Mouse (Mus musculus) adrenal gland, adult 18-20 months (tissue): ENCODE results near the gene Rpl36a. TPM values are rescaled to one million over a fixed set of nuclear protein-coding genes. Genes with fewer than 3 reads are reported as not detected.
"Not testable (repeated sequence)": the region's sequence is repeated elsewhere in the genome, so short reads cannot be mapped to it uniquely, and the experiment has no call there.

ENCODE experiments used
- DNase-seq, 2 experiments: peaks; one replicate each; pipeline ENCODE4 v3.0.0; 2021 to 2022; ENCODE audit warnings: low spot score in 2 of 2
- long read RNA-seq, 2 experiments: library from polyadenylated mRNA; stranded (forward); transcript quantifications; one replicate each; pipeline ENCODE4 v2.0.0; 2021
- total RNA-seq, 2 experiments: library from RNA; stranded (reverse); gene quantifications; 1 replicate in 1 of 2; 2 replicates in 1 of 2; pipeline ENCODE4 v1.2.3; 2021

Gene Rpl36a
- total RNA-seq, result 100 to 1,000 TPM; 229 to 239 TPM
- long read RNA-seq, experiment 1, transcript Rpl36a-201 (5 exons, 483 nt), result major isoform, 21 of 23 reads
- long read RNA-seq, experiment 1, partial matches to known transcripts, result 0 of 23 reads
- long read RNA-seq, experiment 1, other reads (novel, unspliced or antisense), result 1 of 23 reads
- long read RNA-seq, experiment 2, transcript Rpl36a-201 (5 exons, 483 nt), result major isoform, 78 of 88 reads
- long read RNA-seq, experiment 2, transcript Rpl36a-206 (4 exons, 812 nt), result minor isoform, 7 of 88 reads
- long read RNA-seq, experiment 2, partial matches to known transcripts, result 0 of 88 reads
- long read RNA-seq, experiment 2, other reads (novel, unspliced or antisense), result 2 of 88 reads

GRCm38 (mm10) chrX:134585103-134586002, at the start of gene Rpl36a:
Gene Rpl36a (plus strand): TSS chrX:134585654.
- peak; percentile 80 to 84 for DNase-seq

DNA sequence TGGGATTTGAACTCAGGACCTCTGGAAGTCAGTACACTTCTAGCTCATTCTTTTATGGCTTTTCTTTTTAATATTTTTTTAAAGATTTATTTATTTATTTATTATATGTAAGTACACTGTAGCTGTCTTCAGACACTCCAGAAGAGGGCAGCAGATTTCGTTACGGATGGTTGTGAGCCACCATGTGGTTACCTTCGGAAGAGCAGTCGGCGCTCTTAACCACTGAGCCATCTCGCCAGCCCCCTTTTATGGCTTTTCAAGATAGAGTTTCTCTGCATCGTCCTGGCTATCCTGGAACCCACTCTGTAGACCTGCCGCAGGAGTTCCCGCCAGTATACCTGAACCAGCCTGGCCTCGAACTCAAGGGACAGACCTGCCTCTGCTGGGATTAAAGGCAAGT, 45.7 kb upstream of the Rpl36a start:
- DNase-seq, result not testable (repeated sequence)

GRCm38 (mm10) chrX:134540414-134541135, 44.9 kb upstream of the Rpl36a start:
- no peak for DNase-seq

DNA sequence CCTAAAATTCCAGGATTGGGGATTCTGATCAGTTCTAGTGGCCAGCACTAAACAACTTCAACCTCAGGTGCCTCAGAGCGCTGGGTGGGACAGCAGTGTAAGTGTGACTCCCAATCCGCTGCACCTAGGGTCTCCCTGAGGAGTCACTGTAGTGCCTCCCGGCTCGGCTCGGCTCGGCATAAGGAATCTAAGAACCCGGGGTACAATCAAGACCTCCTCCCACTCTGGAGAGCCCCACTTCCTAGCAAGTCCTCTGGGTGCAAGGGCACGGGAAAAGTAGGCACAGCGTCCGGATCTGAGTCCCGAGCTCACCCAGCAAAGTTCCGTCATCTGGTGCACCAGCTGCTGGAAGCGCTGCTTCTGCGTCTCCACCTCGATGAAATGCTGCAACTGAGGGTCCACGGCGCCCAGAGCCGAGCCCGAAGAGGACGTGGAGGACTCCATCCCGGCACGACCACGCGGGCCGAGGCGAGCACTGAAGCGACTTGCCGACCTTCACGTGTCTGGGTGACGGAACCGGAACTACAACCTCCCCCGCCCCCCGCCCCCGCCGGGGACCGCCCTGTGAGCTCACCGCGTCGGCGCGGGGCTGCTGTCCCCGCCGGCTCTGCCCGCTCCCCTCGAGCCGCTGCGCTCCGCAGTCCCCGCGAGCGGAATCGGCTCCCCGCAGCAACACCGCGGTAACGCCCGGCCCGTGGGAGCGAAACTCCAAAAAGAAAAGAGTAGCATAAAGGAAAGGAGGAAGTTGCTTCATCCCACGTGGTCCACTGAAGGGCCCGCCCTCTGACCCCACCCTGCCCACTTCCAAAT, 44.1 kb upstream of the Rpl36a start, which contains the start of gene Timm8a1:
Gene Timm8a1 (minus strand): TSS at position 721 of the 810 bp plus-strand sequence.
- DNase-seq, result peak; percentile 40 to 58

DNA sequence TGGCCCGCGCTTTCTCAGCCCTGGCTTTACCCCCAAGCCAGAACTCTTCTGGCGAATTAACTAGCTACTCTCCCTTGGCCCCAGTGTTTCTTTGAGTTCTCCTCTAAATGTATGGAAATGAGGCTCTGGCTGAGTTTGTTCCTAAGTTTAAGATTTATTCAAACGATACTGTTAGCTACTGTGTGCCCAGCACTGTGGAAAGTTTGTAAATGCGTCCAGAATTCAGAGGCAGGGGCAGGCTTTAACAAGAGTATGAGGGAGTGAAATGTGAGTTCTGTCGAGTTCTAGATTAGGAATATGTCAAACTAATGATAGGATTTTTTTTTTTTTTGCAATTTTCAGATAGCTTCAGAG, 43.5 kb upstream of the Rpl36a start:
- DNase-seq, result no peak

DNA sequence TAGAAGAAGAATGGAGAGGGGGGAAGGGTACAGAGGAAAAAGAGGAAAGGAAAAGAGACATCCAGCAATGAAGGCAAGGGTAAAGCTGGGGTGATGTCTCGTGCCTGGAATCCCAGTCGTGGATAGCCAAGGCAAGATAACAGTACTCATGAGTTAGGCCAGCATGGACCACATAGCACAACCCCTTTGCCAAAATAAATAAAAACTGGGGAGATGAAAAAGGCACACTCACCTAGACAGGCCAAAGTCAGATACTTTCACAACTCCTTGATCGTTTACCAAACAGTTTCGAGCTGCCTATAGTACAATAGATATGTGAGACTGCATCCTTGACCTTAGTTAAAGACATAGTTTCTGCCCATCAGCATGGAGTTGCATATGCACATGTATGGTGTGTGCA, 38.1 kb upstream of the Rpl36a start:
- no peak for DNase-seq

GRCm38 (mm10) chrX:134550903-134551302, 34.6 kb upstream of the Rpl36a start:
- peak in 1 of 2 experiments; percentile 3 for DNase-seq

- DNase-seq, result no peak
Measured at GRCm38 (mm10) chrX:134553326-134553725, 32.1 kb upstream of the Rpl36a start.

GRCm38 (mm10) chrX:134554425-134554824, 31.0 kb upstream of the Rpl36a start:
- no peak for DNase-seq

DNA sequence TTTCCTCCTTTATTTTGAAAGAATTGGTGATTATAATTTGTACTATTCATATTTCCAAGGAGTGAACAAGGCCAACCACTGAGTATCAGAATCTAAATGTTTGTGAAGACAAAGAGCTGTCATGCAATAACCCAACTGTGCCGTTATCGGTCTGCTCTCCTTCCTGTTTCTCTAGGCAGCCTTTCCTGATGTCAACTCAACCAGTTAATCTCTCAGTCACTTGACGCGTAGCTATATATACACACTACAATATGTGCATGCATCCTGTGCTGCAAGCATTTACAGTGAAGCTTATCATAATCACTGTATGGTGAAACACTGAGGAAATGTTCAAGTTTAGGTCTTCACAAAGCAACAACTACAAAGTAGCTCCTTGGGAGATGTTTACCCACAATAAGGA, 21.1 kb upstream of the Rpl36a start:
- DNase-seq, result no peak

- DNase-seq, result no peak
Measured at GRCm38 (mm10) chrX:134566536-134567222, 18.8 kb upstream of the Rpl36a start.

DNA sequence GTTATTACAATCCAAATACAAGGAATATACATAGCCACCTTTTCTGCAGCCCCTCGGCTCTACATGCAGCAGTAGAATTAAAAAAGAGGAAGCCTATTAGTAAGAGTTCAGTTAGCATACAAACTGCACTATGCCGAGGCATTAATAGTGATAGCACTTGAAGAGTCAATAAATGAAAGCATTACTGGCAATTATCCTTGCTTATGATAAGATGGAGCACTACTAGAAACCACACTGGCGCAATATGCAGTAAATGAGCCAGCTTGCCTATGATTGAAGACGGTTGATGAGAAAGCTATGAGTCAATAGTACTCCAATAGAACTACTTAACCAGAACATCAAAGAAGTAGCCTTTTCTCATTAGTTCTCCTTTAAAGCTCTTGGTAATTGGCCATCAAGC, 7.6 kb upstream of the Rpl36a start:
- no peak for DNase-seq

GRCm38 (mm10) chrX:134580528-134581305, 4.7 kb upstream of the Rpl36a start:
- DNase-seq, result no peak

DNA sequence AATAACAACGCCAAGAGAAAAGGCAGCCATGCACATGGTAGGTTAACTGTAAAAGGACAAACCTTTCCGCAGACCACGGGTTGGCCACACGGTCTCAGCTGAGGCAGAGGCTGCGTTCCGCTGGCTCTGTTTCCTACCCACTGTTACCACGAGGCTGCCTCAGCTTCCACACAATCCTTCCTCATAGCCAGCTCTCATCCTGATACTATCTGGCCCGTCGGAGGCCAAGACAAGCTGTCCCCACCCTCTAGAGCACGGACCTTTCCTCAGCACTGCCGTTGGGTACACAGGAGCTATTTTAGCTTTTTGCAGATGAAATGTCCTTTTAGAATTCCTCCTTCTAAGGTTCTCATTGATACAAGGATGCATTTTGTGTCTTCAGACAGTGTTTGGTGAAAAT, 3.2 kb upstream of the Rpl36a start:
- no peak for DNase-seq

DNA sequence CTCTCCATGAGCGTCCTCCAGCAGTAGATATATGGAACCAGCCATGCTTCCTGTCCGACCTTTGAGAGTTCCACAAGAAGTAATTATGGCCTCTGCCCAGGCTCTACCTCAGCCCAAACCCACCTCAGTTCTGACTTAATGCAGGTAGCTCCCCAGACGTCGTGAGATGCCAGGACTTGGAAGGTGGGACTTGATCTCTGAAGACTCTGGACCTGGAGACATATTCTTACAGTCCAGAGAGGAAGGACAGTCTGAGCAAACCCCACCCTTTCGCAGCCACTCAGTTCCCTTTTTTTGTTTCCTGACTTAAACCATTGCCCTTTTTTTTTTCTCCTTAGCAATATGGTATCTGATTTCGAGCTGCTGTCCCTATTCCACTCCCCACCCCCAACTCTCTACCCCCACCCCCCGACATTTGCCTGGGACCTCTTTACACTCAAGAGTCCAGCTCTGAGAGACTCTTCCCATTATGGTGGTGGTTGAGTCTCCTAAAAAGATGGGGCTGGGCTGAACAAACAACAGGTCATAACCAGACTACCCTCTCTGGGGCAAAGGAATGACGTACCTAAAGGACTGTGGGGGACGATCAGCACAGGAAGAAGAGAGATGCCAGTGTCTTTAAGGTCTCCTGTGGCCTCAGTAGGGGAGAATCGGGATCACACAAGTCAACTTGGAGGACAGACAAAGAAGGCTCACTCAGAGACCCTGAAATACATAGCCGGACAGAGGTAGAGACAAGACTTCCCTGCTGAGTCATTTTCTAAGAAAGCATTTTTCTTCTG, 2.4 kb upstream of the Rpl36a start, which contains the start of gene Btk:
Gene Btk (minus strand): TSS at position 683 of the 782 bp plus-strand sequence.
- DNase-seq, result no peak

GRCm38 (mm10) chrX:134586447-134586846, 993 bp downstream of the Rpl36a start:
- DNase-seq, result no peak

DNA sequence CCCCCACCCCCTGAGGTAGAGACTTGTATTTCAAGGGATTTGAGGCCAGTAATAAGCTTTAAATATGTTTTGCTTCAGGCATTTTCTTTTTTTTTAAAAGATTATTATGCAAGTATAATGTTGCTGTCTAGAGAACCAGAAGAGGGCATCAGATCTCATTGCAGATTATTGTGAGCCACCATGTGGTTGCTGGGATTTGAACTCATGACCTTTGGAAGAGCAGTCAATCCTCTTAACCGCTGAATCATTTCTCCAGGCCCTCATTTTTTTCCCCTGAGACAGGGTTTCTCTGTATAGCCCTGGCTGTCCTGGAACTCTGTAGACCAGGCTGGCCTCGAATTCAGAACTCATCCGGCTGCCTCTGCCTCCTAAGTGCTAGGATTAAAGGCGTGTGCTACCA, 2.8 kb downstream of the Rpl36a start:
- DNase-seq, result no peak

DNA sequence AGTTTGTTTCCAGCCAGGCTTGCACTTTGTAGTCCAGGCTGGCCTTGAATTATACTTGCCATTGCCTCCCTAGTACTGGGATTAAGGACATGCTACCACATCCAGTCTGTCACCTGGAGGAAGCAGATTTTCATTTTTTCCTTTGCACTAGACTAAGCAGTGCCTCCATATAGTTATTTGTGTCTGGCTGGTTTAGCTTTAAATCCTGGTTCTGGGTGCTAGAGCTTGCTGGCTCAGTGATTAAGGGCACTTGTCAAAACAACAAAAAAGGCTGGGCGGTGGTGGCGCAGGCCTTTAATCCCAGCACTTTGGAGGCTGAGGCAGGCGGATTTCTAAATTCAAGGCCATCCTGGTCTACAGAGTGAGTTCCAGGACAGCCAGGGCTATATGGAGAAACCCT, 3.5 kb downstream of the Rpl36a start:
- DNase-seq, result no peak
